Mouse (Mus musculus): ENCODE measurements at regions not wholly inside any gene's neighbourhood (a gene's known extent, or its start where the extent isn't known, plus 50 kb on each side); places are given as distances from the start of the nearest gene placed in this dataset.

DNA sequence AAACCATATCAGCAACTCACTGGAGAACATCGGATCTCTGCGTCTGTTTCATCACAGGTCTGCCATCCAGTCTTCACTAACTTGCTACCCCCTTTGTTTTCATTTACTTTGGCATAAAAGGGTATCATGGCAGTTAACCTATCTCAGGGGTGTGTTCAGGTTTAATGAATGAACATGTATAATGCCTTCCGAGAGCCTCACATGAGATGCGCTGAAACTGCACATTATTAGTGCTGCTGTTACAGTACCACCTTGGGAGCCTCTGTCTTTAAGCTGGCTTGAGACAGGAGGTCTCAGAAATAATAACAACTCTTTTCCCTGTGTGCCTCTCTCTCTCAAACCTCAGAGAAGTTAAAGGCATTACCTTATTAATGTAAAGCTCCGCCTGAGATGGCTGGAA is 438.2 kb upstream of the Cited2 start:
- no peak for ATAC-seq (ENCODE audit: extremely low read depth, insufficient number of reproducible peaks, low FRiP score, poor library complexity, severe bottlenecking)

DNA sequence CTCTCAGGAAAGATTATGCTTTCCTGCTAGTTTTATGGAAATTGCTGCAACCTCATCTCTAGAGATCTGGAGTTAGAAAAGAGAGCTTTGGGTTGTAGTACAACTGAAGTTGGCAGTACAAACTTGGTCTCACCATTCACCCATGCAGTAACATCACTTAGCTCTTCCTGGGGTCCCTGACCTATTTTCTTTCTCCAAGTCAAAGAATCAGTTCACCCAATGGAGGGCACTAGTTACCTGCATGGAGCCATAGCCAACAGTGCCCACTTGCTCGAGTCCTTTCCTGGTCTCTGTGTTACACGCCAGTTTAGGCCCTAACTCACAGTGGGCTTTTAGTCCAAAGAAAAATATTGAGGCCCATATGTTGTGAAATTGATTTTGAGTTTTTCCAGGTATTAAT is 435.9 kb upstream of the Cited2 start:
- ATAC-seq (ENCODE audit: extremely low read depth, insufficient number of reproducible peaks, low FRiP score, poor library complexity, severe bottlenecking), result no peak

DNA sequence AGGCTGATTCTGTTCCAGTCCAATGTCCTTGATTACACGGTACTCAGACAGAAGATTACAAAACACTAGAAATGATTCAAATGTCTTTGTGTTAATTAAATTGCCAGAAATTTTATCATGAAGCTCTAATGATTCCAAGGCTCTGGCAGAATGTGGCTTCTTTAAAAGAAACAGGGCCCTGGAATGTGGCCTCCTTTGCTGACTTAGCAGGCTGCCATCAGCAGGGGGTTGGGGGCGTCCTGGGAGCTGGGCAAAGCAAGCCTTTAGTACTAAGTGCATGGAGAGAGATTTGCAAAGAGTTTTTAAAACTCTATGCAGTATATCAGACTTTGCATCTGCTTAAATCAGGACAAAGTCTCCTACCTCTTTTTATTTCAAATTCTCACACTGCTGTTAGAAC is 434.8 kb upstream of the Cited2 start:
- no peak for ATAC-seq (ENCODE audit: extremely low read depth, insufficient number of reproducible peaks, low FRiP score, poor library complexity, severe bottlenecking)

DNA sequence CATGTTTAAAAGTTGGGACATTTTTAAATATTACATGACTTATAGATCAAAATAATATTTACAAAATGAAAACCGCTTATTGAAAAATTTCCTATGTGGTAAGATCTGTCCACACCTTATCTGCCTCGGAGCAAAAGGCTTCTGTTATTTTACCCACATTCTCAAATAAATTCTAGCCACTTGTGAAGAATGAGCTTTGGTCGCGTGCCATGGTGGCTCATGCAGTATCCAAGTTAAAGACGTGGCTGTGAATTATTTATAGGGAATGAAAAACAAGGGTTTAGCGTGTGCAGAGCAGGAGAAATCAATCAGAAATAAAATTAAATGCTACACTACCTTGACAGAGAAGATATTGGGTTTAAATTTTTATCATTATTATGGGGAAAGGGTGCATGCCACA is 430.7 kb upstream of the Cited2 start:
- no peak for ATAC-seq (ENCODE audit: extremely low read depth, insufficient number of reproducible peaks, low FRiP score, poor library complexity, severe bottlenecking)

DNA sequence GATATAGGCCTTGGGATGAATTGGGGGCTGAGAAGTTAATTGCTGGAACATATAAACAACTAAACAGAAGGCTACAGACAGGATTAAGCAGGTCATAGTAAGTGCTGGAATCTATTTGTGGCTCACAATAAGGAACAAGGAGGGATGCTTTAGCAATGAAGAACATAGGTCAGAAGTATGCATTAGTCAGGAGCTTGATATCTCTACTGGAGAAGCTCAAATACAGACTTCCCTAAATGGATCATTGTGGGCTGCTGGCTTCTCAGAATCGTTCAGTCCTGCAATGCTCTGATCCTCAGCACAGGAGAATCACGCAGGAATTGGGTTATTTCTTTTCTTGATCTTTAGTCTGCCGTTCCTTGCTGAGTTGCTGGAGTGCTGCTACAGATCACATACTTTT is 428.6 kb upstream of the Cited2 start:
- ATAC-seq (ENCODE audit: extremely low read depth, insufficient number of reproducible peaks, low FRiP score, poor library complexity, severe bottlenecking), result no peak

DNA sequence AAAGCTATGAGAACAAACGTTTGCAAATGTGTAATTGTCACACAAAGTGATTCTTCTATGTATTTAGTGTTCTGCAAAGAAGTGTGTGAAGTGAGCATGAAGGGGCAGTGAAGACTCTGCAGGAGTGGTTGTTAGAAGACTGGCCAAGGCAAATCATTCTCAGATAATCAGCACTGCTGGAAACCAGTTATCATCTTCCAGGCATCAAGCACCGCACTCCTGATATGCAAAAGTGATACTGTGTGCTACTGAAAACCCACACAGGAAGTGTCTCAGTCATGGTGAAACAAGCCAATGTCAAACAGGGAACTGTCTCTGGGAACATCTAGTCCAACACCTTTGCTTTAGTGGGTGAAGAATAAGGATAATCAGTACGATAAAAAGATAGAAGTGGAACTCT is 427.9 kb upstream of the Cited2 start:
- ATAC-seq (ENCODE audit: extremely low read depth, insufficient number of reproducible peaks, low FRiP score, poor library complexity, severe bottlenecking), result no peak

DNA sequence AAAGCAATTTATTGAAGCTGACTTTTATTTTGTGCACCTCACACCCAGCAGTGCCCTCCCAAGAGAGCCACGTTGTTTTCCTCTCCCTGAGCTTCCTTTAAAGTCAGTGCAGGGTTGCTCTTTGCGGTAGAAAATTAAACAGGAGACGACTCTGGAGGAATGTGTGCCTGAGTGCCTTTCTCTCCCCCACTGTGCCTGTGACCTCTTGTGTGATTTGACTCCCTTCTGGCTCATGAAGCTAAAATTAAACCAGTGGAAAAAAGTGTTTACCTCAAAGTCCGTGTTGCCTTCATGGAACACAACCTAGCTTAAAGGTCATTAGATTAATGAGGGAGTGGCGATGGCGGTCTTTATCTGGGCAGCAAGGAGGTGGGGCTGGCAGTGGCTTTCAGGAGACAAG is 423.4 kb upstream of the Cited2 start:
- ATAC-seq (ENCODE audit: extremely low read depth, insufficient number of reproducible peaks, low FRiP score, poor library complexity, severe bottlenecking), result no peak

DNA sequence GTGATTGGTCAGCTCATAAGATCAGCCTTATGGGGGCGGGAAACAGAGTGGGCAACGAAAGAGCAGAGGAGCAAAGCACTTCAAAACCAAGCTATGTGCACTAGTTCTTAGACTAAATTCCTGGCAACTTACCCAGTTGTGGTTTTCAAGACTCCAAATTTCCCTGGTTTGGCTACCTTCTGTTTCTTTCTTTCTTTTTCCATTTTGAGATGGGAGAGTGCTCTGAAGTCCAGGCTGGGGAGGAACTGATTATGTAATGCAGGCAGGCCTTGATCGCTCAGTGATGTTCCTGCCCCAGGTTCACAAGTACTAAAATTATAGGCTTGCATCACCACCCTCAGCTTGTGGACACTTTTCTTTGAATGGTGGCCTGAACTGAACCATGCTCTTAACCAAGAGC is 396.3 kb upstream of the Cited2 start:
- ATAC-seq (ENCODE audit: extremely low read depth, insufficient number of reproducible peaks, low FRiP score, poor library complexity, severe bottlenecking), result no peak

DNA sequence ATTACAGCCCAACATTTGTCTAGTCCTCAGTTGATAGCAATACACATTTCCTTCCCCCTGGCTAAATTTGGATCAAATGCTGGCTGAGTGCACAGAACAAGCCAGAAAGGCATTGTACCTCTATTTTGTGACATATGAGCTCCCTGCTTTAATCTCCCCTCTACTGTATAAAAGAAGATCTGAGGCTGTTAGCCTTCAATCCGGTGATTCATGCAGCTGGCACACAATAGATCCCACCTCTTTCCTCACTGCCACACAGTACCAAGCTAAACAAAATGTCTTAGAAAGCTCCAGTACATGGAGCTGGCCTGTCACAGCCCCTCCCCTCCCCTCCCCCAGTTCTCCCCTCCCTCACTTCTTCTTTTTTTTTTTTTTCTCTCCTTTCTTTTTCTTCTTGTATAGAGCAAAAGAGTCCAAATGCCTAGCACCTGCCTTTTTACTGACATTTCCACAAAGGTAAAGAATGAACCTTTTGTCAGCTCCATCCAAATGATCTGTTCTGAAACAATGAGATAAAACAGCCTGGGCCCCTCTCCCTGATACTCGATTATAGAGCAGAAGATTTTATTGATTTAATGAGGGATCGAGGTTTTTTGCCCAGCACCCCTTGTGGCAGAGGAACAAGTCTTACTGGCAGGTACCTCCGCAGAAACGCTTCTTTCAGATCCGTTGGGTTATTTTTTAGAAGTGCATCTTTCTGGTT is 392.0 kb upstream of the Cited2 start:
- ATAC-seq (ENCODE audit: extremely low read depth, insufficient number of reproducible peaks, low FRiP score, poor library complexity, severe bottlenecking), result no peak

DNA sequence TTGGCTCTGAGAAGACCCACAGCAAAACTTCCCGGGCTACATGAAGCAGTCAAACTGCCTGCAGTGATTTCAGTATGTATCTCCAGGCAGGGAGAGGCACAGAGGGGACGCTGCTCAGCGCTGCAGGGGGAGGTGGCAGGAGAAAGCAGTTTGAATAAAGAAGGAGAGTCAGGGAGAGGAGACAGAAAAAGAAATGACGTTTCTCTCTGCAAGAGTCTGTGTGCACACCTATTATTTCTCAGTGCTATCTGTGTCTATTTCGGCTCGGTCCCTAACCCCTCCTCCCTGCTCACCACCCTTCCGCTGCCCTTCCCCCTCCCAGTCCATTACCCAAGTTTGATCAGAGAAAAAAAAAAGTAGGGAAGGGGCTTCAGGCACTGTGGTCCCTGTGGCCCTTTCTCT is 391.4 kb upstream of the Cited2 start:
- ATAC-seq (ENCODE audit: extremely low read depth, insufficient number of reproducible peaks, low FRiP score, poor library complexity, severe bottlenecking), result no peak

DNA sequence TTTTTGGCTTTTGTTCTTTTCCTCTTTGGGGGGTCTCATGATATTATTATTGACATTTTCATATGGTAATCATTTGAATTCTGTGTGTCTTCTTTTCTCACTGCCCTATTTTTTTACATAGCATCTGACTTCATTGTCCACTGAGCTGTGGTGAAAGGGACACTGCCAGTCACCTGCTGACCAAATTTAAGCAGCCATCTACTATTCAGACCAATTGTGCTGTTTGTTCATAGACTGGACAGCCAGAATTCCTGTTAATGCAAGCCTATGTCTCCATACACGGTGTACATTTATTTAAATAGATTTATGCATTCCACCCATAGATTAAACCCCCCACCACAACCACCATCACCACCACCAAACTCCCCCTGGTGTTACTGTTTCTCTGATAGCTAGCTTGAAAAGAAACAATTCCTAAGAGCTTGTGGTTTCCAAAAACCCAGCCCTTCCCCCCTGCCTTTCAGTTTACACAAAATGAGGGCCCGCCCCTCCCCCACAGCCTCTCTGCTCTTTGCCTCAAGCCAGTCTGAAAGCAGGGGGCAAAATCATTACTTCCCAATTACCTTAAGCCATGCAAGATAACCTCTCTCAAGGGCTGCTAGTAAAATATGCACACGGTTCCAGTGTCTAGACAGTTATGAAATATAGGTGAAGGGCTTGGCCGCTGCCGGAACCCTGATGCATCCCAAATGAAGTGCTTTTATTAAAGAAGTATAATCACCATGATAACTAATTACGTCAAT is 390.8 kb upstream of the Cited2 start:
- no peak for ATAC-seq (ENCODE audit: extremely low read depth, insufficient number of reproducible peaks, low FRiP score, poor library complexity, severe bottlenecking)

DNA sequence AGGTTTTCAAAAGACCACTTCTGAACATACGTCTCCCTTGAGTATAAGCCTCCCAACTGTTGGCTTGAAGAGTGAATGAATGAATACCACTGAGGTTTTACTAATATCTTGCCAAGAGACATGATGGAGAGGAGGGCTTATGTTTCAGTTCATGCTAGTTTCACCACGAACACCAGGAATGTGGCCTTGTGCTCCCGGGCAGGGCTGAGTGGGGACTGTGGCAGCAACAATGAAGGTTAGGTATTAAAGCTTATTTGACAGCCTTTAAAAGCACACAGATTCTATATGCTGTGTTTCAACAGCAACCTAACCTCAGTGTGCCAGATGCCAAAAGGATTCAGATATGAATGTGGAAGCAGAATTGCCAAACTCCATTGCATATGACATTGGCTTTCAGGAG is 390.0 kb upstream of the Cited2 start:
- no peak for ATAC-seq (ENCODE audit: extremely low read depth, insufficient number of reproducible peaks, low FRiP score, poor library complexity, severe bottlenecking)

DNA sequence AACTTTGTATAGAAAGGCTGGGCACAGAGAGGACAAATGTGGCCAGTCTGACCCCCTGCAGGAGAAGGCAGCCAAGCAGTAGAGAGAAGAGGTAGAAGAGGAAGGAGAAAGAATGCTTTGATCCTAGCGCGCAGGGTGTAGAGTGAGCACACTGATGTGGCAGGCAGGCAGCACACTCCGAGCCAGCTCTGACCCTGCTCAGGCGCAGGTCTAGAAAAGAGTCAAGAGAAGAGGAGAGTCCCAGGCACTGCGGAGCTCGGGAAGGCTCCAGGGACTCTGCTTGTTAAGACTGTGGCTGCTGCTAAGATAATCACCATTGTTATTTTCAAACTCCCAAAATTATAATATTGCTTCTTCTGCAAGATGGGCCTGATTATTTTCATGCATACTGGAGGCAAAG is 389.3 kb upstream of the Cited2 start:
- no peak for ATAC-seq (ENCODE audit: extremely low read depth, insufficient number of reproducible peaks, low FRiP score, poor library complexity, severe bottlenecking)

DNA sequence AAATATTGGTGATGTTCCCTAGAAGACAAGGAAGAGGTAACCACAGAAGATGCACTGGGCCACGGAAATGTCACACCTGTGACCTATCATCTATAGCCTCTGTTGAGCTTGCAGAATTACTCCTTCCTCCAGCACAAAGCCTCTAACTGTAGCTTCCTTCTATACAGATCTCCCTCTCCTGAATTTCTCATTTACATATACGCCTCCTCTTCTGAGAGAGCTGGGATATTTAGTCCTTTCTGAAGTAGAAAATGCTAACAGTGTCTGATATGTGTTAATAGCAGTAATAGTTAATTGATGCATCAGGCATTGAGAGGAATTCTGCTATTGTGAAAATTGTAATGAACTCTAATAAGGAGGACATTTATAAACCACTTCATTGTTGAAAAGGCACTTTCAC is 385.8 kb upstream of the Cited2 start:
- no peak for ATAC-seq (ENCODE audit: extremely low read depth, insufficient number of reproducible peaks, low FRiP score, poor library complexity, severe bottlenecking)

DNA sequence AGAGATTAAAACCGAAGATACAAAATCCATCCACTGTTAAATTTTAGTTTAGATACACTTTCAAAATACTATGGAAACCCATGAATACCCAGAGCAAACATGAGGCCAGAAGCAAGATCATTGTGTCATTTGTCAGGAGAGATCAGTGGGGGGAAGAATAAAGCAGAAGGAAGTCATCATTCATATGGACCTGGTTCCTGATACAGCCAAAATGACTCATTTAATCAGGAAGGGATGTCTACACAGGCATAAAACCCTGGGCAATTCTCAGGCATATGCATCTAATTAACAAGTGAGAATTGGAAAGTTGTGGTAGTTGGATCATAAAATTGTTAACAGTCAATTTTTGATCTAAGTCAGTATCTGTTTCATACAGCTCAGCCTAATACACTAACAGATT is 379.2 kb upstream of the Cited2 start:
- no peak for ATAC-seq (ENCODE audit: extremely low read depth, insufficient number of reproducible peaks, low FRiP score, poor library complexity, severe bottlenecking)

DNA sequence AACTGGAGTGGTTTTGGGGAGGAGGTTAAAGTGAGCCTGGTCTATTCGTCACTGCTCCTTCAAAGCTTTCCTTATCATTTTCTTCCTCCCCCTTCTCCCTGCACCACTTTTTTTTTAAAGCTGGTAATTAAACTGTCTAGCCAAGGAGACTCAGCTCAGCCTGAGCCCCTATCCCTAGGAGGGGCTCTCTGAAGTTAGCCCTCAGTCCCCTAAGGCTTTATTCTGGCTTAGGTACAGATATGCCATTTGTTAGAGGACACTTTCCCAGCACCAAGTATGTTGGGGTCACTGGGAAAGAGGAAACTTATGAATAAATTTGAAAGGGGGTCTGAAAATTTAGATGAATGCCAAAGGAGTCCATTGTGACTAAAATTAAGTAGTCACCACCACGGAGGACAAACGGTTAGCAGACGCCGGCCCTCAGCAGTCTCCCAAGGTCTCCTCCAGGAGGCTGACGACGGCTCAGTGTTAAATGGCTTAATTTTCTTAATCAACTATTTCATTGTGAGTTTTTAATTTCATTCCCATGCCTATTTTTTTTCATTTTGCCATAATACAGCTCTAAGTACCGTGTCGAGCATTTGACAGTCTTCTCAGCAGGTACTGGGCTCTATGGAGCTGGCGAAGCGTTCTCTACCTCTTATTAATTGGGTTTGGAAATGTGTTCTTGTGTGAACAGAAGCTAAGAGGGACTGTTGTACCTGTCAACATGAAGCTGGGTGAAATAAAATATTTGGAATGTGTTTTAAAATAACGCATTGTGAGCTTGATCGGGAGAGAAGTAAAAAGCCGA is 370.6 kb upstream of the Cited2 start:
- ATAC-seq (ENCODE audit: extremely low read depth, insufficient number of reproducible peaks, low FRiP score, poor library complexity, severe bottlenecking), result no peak

DNA sequence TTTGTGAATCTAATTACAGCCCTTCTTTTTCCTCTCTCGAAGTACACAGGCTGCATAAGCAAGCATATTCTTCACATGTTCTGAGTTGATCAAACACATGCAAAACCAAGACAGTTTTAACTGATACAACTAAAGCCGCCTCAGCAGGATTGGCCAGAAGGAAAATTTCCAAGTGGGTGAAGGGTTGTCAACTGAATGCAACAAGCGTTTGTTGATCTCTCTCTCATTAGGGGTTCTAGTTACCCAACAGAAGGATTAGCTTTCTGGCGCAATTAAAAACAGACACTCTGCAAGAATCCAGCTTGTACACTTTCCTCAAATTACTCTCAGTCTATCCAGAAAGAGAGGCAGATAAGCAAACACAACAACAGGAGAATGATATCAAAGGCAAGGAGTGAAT is 367.5 kb upstream of the Cited2 start:
- no peak for ATAC-seq (ENCODE audit: extremely low read depth, insufficient number of reproducible peaks, low FRiP score, poor library complexity, severe bottlenecking)

DNA sequence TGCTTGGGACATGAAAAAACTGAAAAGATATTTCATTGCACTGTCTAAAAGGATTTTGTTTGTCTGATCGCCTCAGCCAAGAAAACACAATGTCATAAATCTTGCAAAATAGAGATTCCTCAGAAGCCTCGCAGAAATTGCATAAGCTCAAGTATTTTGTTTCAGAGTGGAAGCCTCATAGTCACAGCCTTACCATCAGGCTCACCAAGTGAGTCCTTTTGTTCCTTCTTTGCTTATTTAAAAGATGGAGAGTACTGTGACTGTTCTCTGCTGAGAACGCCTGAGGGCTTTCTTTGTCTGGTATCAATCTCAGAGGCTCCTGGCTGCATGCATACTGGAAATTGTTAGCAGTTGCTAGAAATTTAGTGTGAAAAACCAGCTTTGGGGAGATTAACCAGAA is 367.0 kb upstream of the Cited2 start:
- ATAC-seq (ENCODE audit: extremely low read depth, insufficient number of reproducible peaks, low FRiP score, poor library complexity, severe bottlenecking), result no peak

DNA sequence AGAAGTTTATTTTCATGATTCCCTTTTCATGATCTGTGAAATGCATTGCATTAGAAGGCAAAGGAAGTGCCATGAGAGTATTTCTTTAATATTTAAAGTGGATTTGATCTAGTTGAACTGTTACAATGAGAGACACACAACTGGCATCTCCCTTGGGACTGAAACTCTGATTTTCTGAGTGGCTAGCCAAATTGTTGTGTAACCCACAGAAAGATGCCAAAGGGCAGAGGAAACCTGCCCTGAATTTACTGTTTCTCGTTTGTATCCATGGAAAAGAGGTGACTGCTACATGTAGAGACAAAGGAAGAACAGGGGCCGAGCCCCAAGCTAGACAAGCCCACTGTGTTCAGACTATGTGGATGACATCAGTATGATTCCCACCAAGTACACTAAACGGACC is 360.4 kb upstream of the Cited2 start:
- no peak for ATAC-seq (ENCODE audit: extremely low read depth, insufficient number of reproducible peaks, low FRiP score, poor library complexity, severe bottlenecking)

DNA sequence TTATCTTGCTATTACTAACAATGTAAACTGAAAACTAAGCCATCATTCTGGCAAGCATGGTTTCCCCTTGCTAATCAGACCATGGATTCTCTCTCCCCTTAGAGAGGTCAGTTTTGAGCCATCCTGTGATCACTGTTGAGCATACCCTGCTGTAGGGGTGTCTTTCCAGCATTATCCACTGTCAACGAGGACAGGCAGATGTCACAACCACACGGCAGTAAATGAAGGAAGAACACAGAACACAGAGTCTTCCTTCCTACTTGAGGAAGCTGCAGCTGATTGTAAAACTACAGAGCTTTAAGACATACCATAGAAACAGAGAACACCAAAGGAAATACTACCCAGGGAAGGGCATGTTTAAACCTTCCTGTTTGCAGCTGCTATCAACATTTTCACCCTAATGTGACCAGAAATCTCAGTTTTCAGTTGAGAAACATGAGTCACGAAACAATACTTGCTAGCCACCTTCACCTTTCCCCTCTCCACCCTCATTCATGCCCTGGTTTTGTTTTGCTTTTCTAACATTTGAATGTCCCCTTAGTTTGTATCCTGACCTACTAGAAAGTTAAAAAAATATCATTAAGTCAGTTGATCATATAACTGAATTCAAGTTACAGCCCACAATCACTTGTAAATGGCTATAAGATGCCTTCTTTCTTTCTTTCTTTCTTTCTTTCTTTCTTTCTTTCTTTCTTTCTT is 356.8 kb upstream of the Cited2 start:
- ATAC-seq (ENCODE audit: extremely low read depth, insufficient number of reproducible peaks, low FRiP score, poor library complexity, severe bottlenecking), result no peak

All from neutrophil, adult 5-6 weeks (primary cell).